Comparison of ENCODE assay signal across 20 mouse cellular contexts in the genomic region with DNA sequence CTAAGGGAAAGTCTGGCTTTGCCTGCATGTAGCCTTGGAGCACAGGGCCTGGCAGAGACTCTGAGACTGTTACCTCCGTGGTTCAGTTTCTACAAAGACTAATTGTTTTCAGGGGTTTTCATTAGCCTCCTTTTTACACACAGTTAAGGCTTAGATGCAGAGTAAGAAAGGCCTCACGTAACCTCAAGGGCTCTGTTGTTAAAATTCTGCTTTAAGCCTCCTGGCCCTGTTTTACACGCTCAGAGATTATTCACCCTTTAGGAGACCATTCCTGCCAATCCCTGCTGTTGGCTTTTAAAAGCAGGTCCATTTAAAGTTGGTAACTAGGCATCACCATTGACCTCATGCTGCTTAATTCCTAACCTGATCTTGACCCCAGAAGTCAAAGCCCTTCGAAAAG.
"Had no signal": no experiment of that assay in that cellular context is flagged by ENCODE, and none has a peak within 500 bp of the region (broad histone marks: within the 10 kb centered on the region; RNA-seq: fewer than 3 reads in every experiment).

No protein-coding gene starts in this region.

- H3K27me3 ChIP-seq: liver, embryonic 12.5 days; liver, embryonic 15.5 days; midbrain, embryonic 12.5 days; midbrain, embryonic 15.5 days; neural tube, embryonic 12.5 days; neural tube, embryonic 15.5 days; stomach, embryonic 15.5 days had no signal

- H3K27ac ChIP-seq: kidney, postnatal 0 days; liver, embryonic 12.5 days; liver, embryonic 15.5 days; macrophage; midbrain, embryonic 12.5 days; midbrain, embryonic 15.5 days; neural tube, embryonic 12.5 days; neural tube, embryonic 15.5 days; stomach, embryonic 15.5 days had no signal

- ATAC-seq: intestine, postnatal 0 days; liver, embryonic 12.5 days; midbrain, embryonic 15.5 days had no signal

- DNase-seq: kidney, adult 2 months; kidney, postnatal 36 days; layer of hippocampus, postnatal 36 days; left cerebral cortex, postnatal 4 days; lung, adult 2 months; lung, postnatal 14 days; right cerebral cortex, adult 18-20 months; right cerebral cortex, postnatal 14 days; right cerebral cortex, postnatal 4 days; thymus, postnatal 25 days had no signal

- H3K9me3 ChIP-seq: liver, embryonic 12.5 days; liver, embryonic 15.5 days; midbrain, embryonic 12.5 days; midbrain, embryonic 15.5 days; neural tube, embryonic 12.5 days; neural tube, embryonic 15.5 days; stomach, embryonic 15.5 days had no signal

- H3K36me3 ChIP-seq: liver, embryonic 12.5 days; liver, embryonic 15.5 days; midbrain, embryonic 12.5 days; midbrain, embryonic 15.5 days; neural tube, embryonic 12.5 days; neural tube, embryonic 15.5 days; stomach, embryonic 15.5 days had no signal

- H3K4me3 ChIP-seq: liver, embryonic 12.5 days; liver, embryonic 15.5 days; midbrain, embryonic 12.5 days; midbrain, embryonic 15.5 days; neural tube, embryonic 12.5 days; neural tube, embryonic 15.5 days; stomach, embryonic 15.5 days had no signal

- H3K4me1 ChIP-seq: liver, embryonic 12.5 days; liver, embryonic 15.5 days; midbrain, embryonic 12.5 days; midbrain, embryonic 15.5 days; neural tube, embryonic 12.5 days; neural tube, embryonic 15.5 days; stomach, embryonic 15.5 days had no signal

- H3K9ac ChIP-seq: liver, embryonic 12.5 days; liver, embryonic 15.5 days; midbrain, embryonic 12.5 days; midbrain, embryonic 15.5 days; neural tube, embryonic 12.5 days; neural tube, embryonic 15.5 days; stomach, embryonic 15.5 days had no signal

- H3K4me2 ChIP-seq: liver, embryonic 12.5 days; liver, embryonic 15.5 days; midbrain, embryonic 12.5 days; midbrain, embryonic 15.5 days; neural tube, embryonic 12.5 days; neural tube, embryonic 15.5 days; stomach, embryonic 15.5 days had no signal
